Mouse (Mus musculus): ENCODE measurements at regions not wholly inside any gene's neighbourhood (a gene's known extent, or its start where the extent isn't known, plus 50 kb on each side); places are given as distances from the start of the nearest gene placed in this dataset.

DNA sequence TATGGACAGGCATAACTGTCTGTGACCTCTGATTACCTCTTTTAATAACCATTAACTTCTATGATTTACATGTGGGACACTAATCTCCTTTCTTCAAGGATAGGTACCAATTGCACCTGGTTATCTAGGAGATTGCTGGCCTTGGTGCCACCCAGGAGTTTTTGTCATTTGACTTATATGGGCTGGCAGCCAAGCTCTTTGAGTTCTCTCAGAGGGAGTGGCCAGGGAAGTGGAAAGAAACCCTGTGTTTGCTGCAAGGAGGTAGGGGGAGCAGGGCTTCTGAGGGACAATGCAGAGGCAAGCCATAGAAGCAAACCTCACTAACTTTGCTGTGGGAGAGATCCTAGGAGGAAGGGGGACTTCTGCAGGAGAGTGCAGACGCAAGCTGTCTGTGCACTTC, 427.8 kb upstream of the Pabpc4l start:
- CTCF ChIA-PET = no interaction called here
- TF ChIP-seq CTCF (IDR thresholded peaks at IDR 0.05) = no peak
- ATAC-seq (no peak), DNase-seq (ENCODE audit: low read depth, low spot score) (no peak)
- in situ Hi-C loops (cut with MboI; ENCODE audit: low pct_unique_long_range_greater_than_20kb) = no loop called here
- POLR2A ChIA-PET = no interaction called here
- H3K27me3 ChIP-seq = peaks cover 5% of the 10 kb centered on the region

DNA sequence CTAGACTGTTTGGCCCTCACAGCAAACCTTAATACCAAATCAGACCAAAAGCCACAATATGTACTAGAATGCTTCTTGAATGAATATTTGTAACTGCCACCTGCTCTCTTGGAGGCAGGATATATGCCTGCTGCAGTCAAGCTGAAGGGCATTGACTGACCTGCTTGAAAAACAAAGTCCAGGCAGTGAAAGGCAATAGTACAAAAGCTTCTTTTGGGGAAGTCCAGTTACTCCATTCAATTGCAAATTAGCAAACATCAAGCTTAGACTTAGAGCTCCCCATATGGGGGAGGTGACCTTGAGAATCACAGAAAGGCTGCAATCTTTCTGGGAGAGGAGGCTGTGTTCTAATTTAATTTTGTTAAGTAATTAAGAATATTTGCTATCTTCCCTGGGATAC, 422.9 kb upstream of the Pabpc4l start:
- ChIA-PET POLR2A (no interaction called here), CTCF (no interaction called here)
- in situ Hi-C loops (cut with MboI; ENCODE audit: low pct_unique_long_range_greater_than_20kb) = no loop called here
- DNase-seq (ENCODE audit: low read depth, low spot score) (no peak), ATAC-seq (no peak)
- no peaks in the 10 kb centered on the region for H3K27me3 ChIP-seq
- no peak for TF ChIP-seq CTCF (IDR thresholded peaks at IDR 0.05)

- ATAC-seq = no peak
- in situ Hi-C loops (cut with MboI; ENCODE audit: low pct_unique_long_range_greater_than_20kb) = no loop called here
- ChIA-PET CTCF (no interaction called here), POLR2A (no interaction called here)
- no peak for DNase-seq (ENCODE audit: low read depth, low spot score)
- no peaks in the 10 kb centered on the region for H3K27me3 ChIP-seq
- TF ChIP-seq CTCF (IDR thresholded peaks at IDR 0.05) = no peak
Measured at GRCm38 (mm10) chr3:46869576-46870295, 421.7 kb upstream of the Pabpc4l start.

DNA sequence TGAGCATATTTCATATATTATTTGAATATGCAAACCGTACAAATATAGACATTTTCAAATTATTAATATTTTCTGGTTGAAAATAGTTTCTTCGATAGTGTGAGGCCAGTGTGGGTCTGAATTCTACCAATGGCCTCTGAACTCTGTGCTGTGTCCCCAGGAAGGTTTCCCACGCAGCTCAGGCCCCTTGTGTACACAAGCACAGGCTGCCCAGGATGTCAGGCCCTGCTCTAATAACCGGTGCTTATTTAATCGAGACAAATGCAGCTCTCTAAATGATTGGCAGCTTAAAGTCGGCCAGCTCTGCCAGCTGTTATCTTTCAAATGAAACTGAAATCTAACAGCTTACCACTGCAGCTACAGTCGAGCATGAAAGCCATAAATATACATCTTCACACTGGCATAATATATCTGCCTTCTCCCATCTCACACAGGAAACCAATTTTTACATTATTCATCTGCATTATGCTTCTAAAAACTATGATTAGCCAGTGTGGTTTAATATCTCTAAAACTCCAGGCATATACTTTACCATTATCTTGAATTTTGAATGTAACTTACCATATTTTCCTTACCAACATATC, 400.5 kb upstream of the Pabpc4l start:
- ATAC-seq (no peak), DNase-seq (ENCODE audit: low read depth, low spot score) (no peak)
- ChIA-PET POLR2A (no interaction called here), CTCF (no interaction called here)
- in situ Hi-C loops (cut with MboI; ENCODE audit: low pct_unique_long_range_greater_than_20kb) = no loop called here
- no peaks in the 10 kb centered on the region for H3K27me3 ChIP-seq
- no peak for TF ChIP-seq CTCF (IDR thresholded peaks at IDR 0.05)

GRCm38 (mm10) chr3:46828676-46829075, 380.7 kb upstream of the Pabpc4l start:
- H3K27me3 ChIP-seq = no peaks in the 10 kb centered on the region
- POLR2A ChIA-PET = no interaction called here
- DNase-seq (ENCODE audit: low read depth, low spot score) (no peak), ATAC-seq (no peak)
- CTCF ChIA-PET = interaction anchor here (1.7 kb wide), 1 partner anchor 15 kb away, joined by 3 read pairs; no protein-coding TSS in a partner anchor
- in situ Hi-C loops (cut with MboI; ENCODE audit: low pct_unique_long_range_greater_than_20kb) = no loop called here
- TF ChIP-seq CTCF (IDR thresholded peaks at IDR 0.05) = no peak

All from Patski (cell line).